Mouse (Mus musculus) stomach, postnatal 0 days (tissue): ENCODE results near the gene Zfp874a. TPM values are rescaled to one million over a fixed set of nuclear protein-coding genes. Genes with fewer than 3 reads are reported as not detected.

Experiments
- ATAC-seq: fragments of 200-750 bp; cut with Nextera tagmentation; 2 replicates; pipeline ENCODE4 v1.8.0; 2017; ENCODE audit not compliant: low FRiP score, low TSS enrichment
- DNase-seq: peaks from one replicate; pipeline ENCODE4 v3.0.0-alpha.2; 2016; ENCODE audit warnings: low spot score
- H3K27ac ChIP-seq: fragments of 300-500 bp; sonication (generic); replicated peaks from 2 replicates; pipeline ENCODE4 v1.5.1; 2014; ENCODE audit warnings: mild to moderate bottlenecking, control low read depth
- H3K27me3 ChIP-seq: fragments of 300-500 bp; sonication (generic); 2 replicates; pipeline ENCODE4 v1.6.1; 2014; ENCODE audit warnings: low read length; ENCODE audit not compliant: control insufficient read depth, insufficient read depth
- H3K36me3 ChIP-seq: fragments of 300-500 bp; sonication (generic); 2 replicates; pipeline ENCODE4 v1.6.1; 2014; ENCODE audit warnings: low read length, mixed read lengths; ENCODE audit not compliant: control insufficient read depth, insufficient read depth
- H3K4me1 ChIP-seq: fragments of 300-500 bp; sonication (generic); replicated peaks from 2 replicates; pipeline ENCODE4 v1.6.1; 2014; ENCODE audit warnings: antibody characterized with exemption; ENCODE audit not compliant: control insufficient read depth, insufficient read depth
- H3K4me2 ChIP-seq: fragments of 300-500 bp; sonication (generic); replicated peaks from 2 replicates; pipeline ENCODE4 v1.6.1; 2014; ENCODE audit warnings: low read depth, mild to moderate bottlenecking, control low read depth, moderate library complexity
- H3K4me3 ChIP-seq: fragments of 300-500 bp; sonication (generic); 2 replicates; pipeline ENCODE4 v1.5.1; 2014; ENCODE audit warnings: low read depth, low read length, control low read depth
- H3K9ac ChIP-seq: fragments of 300-500 bp; sonication (generic); 2 replicates; pipeline ENCODE4 v1.6.1; 2014; ENCODE audit warnings: mild to moderate bottlenecking, low read length, control low read depth, mixed read lengths
- H3K9me3 ChIP-seq: fragments of 300-500 bp; sonication (generic); 2 replicates; pipeline ENCODE4 v1.6.1; 2016; ENCODE audit warnings: low read length; ENCODE audit not compliant: control insufficient read depth
- CTCF ChIP-seq: IDR thresholded peaks from 2 replicates; pipeline ENCODE4 v1.5.1; 2016; ENCODE audit warnings: antibody characterized with exemption, low read depth, mild to moderate bottlenecking, moderate library complexity
- EP300 ChIP-seq: optimal IDR thresholded peaks from 2 replicates; pipeline ENCODE3; 2016; ENCODE audit warnings: antibody characterized with exemption
- WGBS: fragments of 180-500 bp; shearing (Covaris S2); extraction: QIAGEN DNeasy Blood & Tissue Kit; methylation state at CpG from one replicate; pipeline ENCODE4 v1.1.7; 2014; 5-methylcytosine and 5-hydroxymethylcytosine counted together
- polyA plus RNA-seq: library from polyadenylated mRNA; unstranded; fragments of >200 nt; fragmentation: Nextera tagmentation; extraction: Ambion mirVana; gene quantifications from 2 replicates; pipeline ENCODE4 v1.2.1, GENCODE M21; 2015

Gene Zfp874a
- polyA plus RNA-seq = 4.6 and 4.7 TPM in 2 replicates

- peak within 1 kb of the TSS; percentile 67 for H3K27ac ChIP-seq
- H3K9me3 ChIP-seq = no peaks in the 10 kb centered on the region
- H3K9ac ChIP-seq = peak within 1 kb of the TSS; percentile 59
- peak within 1 kb of the TSS; percentile 69 for H3K4me2 ChIP-seq
- no peaks in the 10 kb centered on the region for H3K4me1 ChIP-seq
- TF ChIP-seq EP300 = no peak
- TF ChIP-seq CTCF = no peak
- WGBS = under 1% methylated on average over 20 of the region's 20 CpGs
- peak within 1 kb of the TSS; percentile 54 for H3K4me3 ChIP-seq
- ATAC-seq (peak; percentile 98), DNase-seq (peak; percentile 83)
- H3K36me3 ChIP-seq = peaks cover 3% of the 10 kb centered on the region; the same call in 1 of the 2 replicates
- no peaks in the 10 kb centered on the region for H3K27me3 ChIP-seq
Observed at GRCm38 (mm10) chr13:67451172-67452020, at the start of gene Zfp874a. Zfp874a (minus strand) TSS chr13:67451624.

GRCm38 (mm10) chr13:67500908-67501307, 49.5 kb upstream of the Zfp874a start:
- 74% methylated on average over 1 of the region's 1 CpGs for WGBS
- H3K4me2 ChIP-seq = no peak overlapping the region
- H3K27ac ChIP-seq = no peak overlapping the region
- ATAC-seq = no peak
- DNase-seq = no peak
- H3K36me3 ChIP-seq = no peaks in the 10 kb centered on the region
- TF ChIP-seq EP300 (no peak), CTCF (no peak)
- H3K27me3 ChIP-seq = no peaks in the 10 kb centered on the region
- H3K4me1 ChIP-seq = no peaks in the 10 kb centered on the region
- no peaks in the 10 kb centered on the region for H3K9me3 ChIP-seq
- H3K9ac ChIP-seq = no peak overlapping the region
- no peak overlapping the region for H3K4me3 ChIP-seq

GRCm38 (mm10) chr13:67500084-67500719, 48.8 kb upstream of the Zfp874a start, which contains the start of gene Zfp58:
Zfp58 (minus strand) TSS chr13:67500555.
- Histone ChIP-seq H3K9me3 (no peaks in the 10 kb centered on the region), H3K4me1 (no peaks in the 10 kb centered on the region), H3K36me3 (no peaks in the 10 kb centered on the region), H3K4me3 (peak within 1 kb of the TSS; percentile 78), H3K4me2 (peak within 1 kb of the TSS; percentile 85), H3K27me3 (no peaks in the 10 kb centered on the region), H3K27ac (peak within 1 kb of the TSS; percentile 65), H3K9ac (peak within 1 kb of the TSS; percentile 66)
- ATAC-seq = peak; percentile 96
- TF ChIP-seq CTCF (no peak), EP300 (no peak)
- peak; percentile 86 for DNase-seq
- under 1% methylated on average over 22 of the region's 22 CpGs for WGBS

GRCm38 (mm10) chr13:67495631-67496030, 44.2 kb upstream of the Zfp874a start:
- no peak for DNase-seq
- H3K27me3 ChIP-seq = no peaks in the 10 kb centered on the region

GRCm38 (mm10) chr13:67484424-67484811, 33.0 kb upstream of the Zfp874a start:
- WGBS = 31% methylated on average over 8 of the region's 8 CpGs
- Histone ChIP-seq H3K4me1 (no peaks in the 10 kb centered on the region), H3K9me3 (0 out of 2 replicates have a peak, but pooled peaks cover 2% of the 10 kb centered on the region), H3K36me3 (no peaks in the 10 kb centered on the region), H3K4me3 (peak overlapping the region; percentile 59), H3K27me3 (no peaks in the 10 kb centered on the region), H3K4me2 (peak overlapping the region; percentile 52), H3K27ac (no peak overlapping the region), H3K9ac (peak overlapping the region; percentile 56)
- ATAC-seq = peak; percentile 48; the same call in 1 of the 2 replicates
- TF ChIP-seq EP300 (no peak), CTCF (no peak)
- no peak for DNase-seq

More at GRCm38 (mm10) chr13:67495631-67496030, 44.2 kb upstream of the Zfp874a start:
- Histone ChIP-seq H3K9me3 (no peaks in the 10 kb centered on the region), H3K4me1 (no peaks in the 10 kb centered on the region), H3K36me3 (peaks cover 16% of the 10 kb centered on the region), H3K4me2 (no peak overlapping the region), H3K9ac (no peak overlapping the region), H3K27ac (no peak overlapping the region), H3K4me3 (no peak overlapping the region)
- TF ChIP-seq EP300 (no peak), CTCF (no peak)
- no peak for ATAC-seq
- 97% methylated on average over 1 of the region's 1 CpGs for WGBS
